Mouse (Mus musculus) liver, embryonic 16.5 days (tissue): ENCODE measurements around the gene Etl4. TPM values are rescaled to one million over a fixed set of nuclear protein-coding genes. Genes with fewer than 3 reads are reported as not detected.

Source experiments
- ATAC-seq: fragments of 200-750 bp; cut with Nextera tagmentation; 2 replicates; pipeline ENCODE4 v1.8.0; 2017; ENCODE audit warnings: low read depth, mild to moderate bottlenecking, moderate number of reproducible peaks, moderate library complexity
- H3K27ac ChIP-seq: fragments of 300-500 bp; sonication (generic); 2 replicates; pipeline ENCODE4 v1.5.1; 2014; ENCODE audit warnings: mild to moderate bottlenecking, low read length
- H3K27me3 ChIP-seq: fragments of 300-500 bp; sonication (generic); 2 replicates; pipeline ENCODE4 v1.6.1; 2014; ENCODE audit warnings: low read depth, low read length, mixed read lengths; ENCODE audit not compliant: control insufficient read depth, insufficient read depth
- H3K36me3 ChIP-seq: fragments of 300-500 bp; sonication (generic); 2 replicates; pipeline ENCODE4 v1.6.1; 2014; ENCODE audit warnings: mild to moderate bottlenecking; ENCODE audit not compliant: control insufficient read depth, insufficient read depth
- H3K4me1 ChIP-seq: fragments of 300-500 bp; sonication (generic); 2 replicates; pipeline ENCODE4 v1.6.1; 2014; ENCODE audit warnings: low read depth, low read length, mixed read lengths; ENCODE audit not compliant: control insufficient read depth
- H3K4me2 ChIP-seq: fragments of 300-500 bp; sonication (generic); 2 replicates; pipeline ENCODE4 v1.6.1; 2014; ENCODE audit warnings: low read depth, low read length, mixed read lengths
- H3K4me3 ChIP-seq: fragments of 300-500 bp; sonication (generic); 2 replicates; pipeline ENCODE4 v1.5.1; 2014; ENCODE audit warnings: low read depth, mild to moderate bottlenecking, low read length
- H3K9ac ChIP-seq: fragments of 300-500 bp; sonication (generic); 2 replicates; pipeline ENCODE4 v1.6.1; 2014; ENCODE audit warnings: low read depth, low read length
- H3K9me3 ChIP-seq: fragments of 300-500 bp; sonication (generic); replicated peaks from 2 replicates; pipeline ENCODE4 v1.6.1; 2016; ENCODE audit warnings: low read length; ENCODE audit not compliant: control insufficient read depth
- WGBS: fragments of 180-500 bp; shearing (Covaris S2); extraction: QIAGEN DNeasy Blood & Tissue Kit; methylation state at CpG from one replicate; pipeline ENCODE4 v1.1.7; 2014; ENCODE audit not compliant: insufficient replicate concordance; 5-methylcytosine and 5-hydroxymethylcytosine counted together
- polyA plus RNA-seq: library from polyadenylated mRNA; unstranded; fragments of >200 nt; fragmentation: Nextera tagmentation; extraction: Ambion mirVana; gene quantifications from 2 replicates; pipeline ENCODE4 v1.2.1, GENCODE M21; 2015

Gene Etl4
- polyA plus RNA-seq, 1 experiment from 2014 or later, result 3.4 TPM

DNA sequence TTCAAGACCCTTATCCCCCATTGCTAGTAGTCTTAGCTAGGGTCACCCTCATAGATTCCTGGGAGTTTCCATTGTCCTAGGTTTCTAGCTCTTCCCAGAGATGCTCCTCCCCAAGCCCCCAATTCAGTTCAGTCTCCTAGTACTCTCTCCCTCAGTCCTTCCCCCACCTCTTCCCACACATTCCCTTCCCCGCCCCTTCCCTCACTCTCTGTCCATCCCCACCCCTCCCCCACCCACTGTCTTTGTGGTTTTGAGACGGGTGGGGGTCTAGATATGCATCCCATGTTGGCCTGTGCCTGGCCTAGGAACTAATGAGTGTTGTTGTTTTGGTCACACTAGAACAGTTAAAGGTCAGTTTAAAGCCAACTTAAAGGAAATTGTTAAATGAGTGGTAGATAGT lies 817.4 kb downstream of the Etl4 start:
- no peaks in the 10 kb centered on the region for H3K9me3 ChIP-seq
- WGBS, result 35% methylated on average over 2 of the region's 2 CpGs
- ATAC-seq, result no peak
- no peaks in the 10 kb centered on the region; the same call in none of the 2 replicates for H3K4me1 ChIP-seq
- no peak overlapping the region for H3K9ac ChIP-seq
- no peaks in the 10 kb centered on the region for H3K36me3 ChIP-seq
- no peak overlapping the region for H3K4me3 ChIP-seq
- H3K27ac ChIP-seq, result no peak overlapping the region
- no peaks in the 10 kb centered on the region for H3K27me3 ChIP-seq
- H3K4me2 ChIP-seq, result no peak overlapping the region

DNA sequence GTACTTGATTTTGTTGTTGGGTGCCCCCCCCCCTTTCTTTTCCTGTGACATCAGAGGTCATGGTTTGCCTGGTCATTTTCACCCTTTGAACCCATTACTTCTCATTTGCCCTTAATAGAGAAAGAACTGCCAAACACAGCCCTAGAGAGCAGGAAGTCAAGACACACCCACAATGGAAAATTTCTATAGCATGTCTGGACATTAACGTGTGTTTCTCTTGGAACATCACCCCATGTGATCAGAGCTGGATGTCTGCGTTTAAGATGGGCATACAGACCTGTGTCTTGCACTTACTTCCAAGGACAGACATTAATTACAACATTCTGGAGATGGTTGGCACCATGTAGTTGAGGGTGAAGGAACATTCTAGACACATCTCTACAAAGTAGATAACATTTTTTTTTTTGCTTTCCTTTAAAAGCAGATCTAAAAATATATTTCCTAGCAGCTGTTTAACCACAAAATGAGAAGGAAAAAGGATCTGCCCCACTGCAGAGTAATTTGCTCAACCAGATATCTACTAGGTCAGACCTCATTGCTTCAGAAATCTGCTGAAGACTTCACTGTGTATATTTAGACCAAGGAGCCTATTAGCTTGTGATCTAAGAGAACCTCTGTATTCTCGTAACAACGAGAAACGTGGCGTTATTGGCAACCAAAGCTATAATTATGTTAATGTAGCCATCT lies 818.3 kb downstream of the Etl4 start:
- Histone ChIP-seq H3K4me3 (no peak overlapping the region), H3K4me1 (no peaks in the 10 kb centered on the region; the same call in none of the 2 replicates), H3K9me3 (no peaks in the 10 kb centered on the region), H3K27ac (no peak overlapping the region), H3K27me3 (no peaks in the 10 kb centered on the region), H3K36me3 (no peaks in the 10 kb centered on the region), H3K9ac (no peak overlapping the region), H3K4me2 (no peak overlapping the region)
- WGBS, result 48% methylated on average over 6 of the region's 6 CpGs
- no peak for ATAC-seq

DNA sequence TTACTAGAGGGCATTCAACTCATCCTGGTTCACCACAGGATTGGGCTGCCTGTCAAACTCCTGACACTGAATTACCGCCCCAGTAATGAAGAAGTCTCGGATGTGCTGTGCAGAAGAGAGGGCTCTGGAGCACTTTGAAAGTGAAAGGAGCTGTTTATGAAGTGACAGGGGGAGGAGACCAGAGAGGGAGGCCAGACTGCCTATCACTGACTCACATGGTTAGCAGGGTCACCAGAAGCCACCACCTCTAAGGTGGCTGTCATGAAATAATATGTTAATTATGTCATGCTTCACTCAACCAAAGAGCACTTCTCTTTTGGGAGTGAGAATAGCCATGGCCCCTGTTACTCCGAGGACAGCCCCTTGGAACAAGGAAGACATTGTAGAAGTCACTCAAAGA lies 825.9 kb downstream of the Etl4 start:
- 52% methylated on average over 3 of the region's 3 CpGs for WGBS
- Histone ChIP-seq H3K4me2 (no peak overlapping the region), H3K27ac (no peak overlapping the region)

DNA sequence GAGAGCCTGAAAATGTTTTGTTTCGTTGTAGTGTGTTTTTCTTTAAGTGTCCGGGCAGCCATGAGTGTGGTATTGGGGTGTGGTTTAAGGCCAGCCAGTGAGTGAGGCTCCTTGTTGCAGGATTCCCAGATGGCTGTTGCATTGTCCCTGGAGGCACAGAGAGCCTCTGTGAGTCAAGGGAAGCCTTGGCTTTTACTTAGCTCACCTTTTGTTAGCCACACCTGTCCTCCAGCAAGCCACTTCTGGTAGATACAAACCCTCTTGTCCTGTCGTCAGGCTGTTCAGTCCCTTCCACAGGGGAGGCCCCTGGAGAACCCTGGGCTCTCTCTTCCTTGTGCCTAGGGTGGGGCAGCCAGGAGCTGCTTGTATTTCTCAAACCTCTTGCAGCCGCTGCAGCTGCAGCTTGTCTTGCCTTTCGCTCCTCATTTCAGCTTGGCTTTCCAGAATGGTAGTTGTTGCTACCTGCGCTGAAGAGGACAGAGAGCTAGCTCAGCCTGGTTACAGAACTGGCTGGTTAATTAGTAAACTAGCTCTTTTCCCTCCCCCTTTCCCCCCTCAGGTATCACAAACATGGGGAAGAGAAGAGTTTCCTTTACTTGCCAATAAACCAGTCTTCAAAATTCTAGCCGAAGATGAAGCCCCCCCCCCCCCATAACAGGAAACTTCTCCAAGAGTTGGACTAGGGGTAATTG lies 826.9 kb downstream of the Etl4 start:
- ATAC-seq, result peak; percentile 48; the same call in 1 of the 2 replicates
- H3K9me3 ChIP-seq, result no peaks in the 10 kb centered on the region
- H3K27ac ChIP-seq, result 0 out of 2 replicates have a peak overlapping the region, but pooled peaks have one; percentile 15
- 57% methylated on average over 7 of the region's 7 CpGs for WGBS
- no peaks in the 10 kb centered on the region for H3K36me3 ChIP-seq
- H3K4me3 ChIP-seq, result peak overlapping the region; percentile 1
- H3K4me2 ChIP-seq, result peak overlapping the region; percentile 25
- H3K9ac ChIP-seq, result no peak overlapping the region
- H3K4me1 ChIP-seq, result no peaks in the 10 kb centered on the region
- no peaks in the 10 kb centered on the region for H3K27me3 ChIP-seq

More for the DNA sequence above, 825.9 kb downstream of the Etl4 start:
- no peak for ATAC-seq
- H3K9me3 ChIP-seq, result no peaks in the 10 kb centered on the region
- no peaks in the 10 kb centered on the region for H3K27me3 ChIP-seq
- H3K9ac ChIP-seq, result no peak overlapping the region
- H3K4me1 ChIP-seq, result no peaks in the 10 kb centered on the region
- H3K4me3 ChIP-seq, result no peak overlapping the region
- no peaks in the 10 kb centered on the region for H3K36me3 ChIP-seq

DNA sequence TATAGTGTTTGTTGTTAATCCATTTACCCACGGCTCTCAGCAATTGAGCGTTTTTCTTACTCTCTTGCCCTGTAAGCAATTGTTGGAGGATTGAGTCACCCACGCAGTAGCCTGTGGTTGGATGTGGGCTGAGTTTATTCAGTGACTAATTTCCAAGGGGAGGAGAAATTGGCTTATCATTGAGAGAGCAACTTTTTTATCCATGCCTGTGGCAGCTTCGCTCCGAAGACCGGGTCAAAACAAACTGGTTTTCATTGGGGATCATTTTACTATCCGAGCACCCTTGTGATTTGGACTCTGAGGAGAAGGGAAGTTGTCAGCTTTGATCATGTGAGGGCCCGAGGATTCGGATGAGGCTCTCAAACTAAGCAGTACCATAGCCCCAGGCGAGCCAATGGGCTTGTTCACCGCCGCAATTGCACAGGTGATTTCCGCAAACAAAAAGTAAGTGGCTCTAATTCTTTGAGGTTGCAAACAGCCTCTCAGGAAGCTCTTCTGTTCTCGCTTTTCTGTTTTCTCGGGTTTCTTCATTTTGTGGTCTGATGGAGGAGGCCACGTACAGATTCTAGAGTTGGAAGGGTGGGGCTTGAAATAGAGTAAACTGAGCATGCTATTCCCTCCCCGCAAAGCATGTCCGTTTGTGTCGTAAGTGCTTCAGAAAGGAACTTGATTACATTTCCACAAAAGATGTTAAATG lies 827.7 kb downstream of the Etl4 start:
- Histone ChIP-seq H3K4me1 (no peaks in the 10 kb centered on the region), H3K36me3 (no peaks in the 10 kb centered on the region), H3K9me3 (no peaks in the 10 kb centered on the region), H3K27me3 (no peaks in the 10 kb centered on the region), H3K4me2 (peak overlapping the region; percentile 25), H3K4me3 (peak overlapping the region; percentile 1), H3K27ac (no peak overlapping the region), H3K9ac (no peak overlapping the region)
- ATAC-seq, result peak; percentile 45; the same call in 1 of the 2 replicates
- WGBS, result 56% methylated on average over 19 of the region's 19 CpGs

DNA sequence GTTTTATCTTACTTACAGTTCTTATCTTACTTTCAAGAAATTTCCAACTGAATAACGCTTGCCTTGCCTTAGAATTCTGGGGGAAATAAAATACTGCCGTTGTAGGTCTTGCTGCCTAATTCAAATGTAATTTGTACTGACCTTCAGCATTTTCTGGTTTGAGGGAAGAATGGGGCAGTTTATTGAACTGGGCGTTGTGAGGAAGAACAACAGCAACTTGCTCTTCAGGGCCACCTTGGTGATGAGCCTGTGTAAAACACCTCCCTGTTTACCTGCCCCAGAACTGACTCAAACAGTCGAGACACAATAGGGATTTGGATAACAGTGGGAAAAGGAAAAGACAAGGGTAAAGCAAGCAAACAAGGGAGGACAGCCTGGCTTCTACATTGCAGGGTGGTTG lies 828.3 kb downstream of the Etl4 start:
- 45% methylated on average over 4 of the region's 4 CpGs for WGBS
- no peaks in the 10 kb centered on the region for H3K9me3 ChIP-seq
- no peak for ATAC-seq
- no peak overlapping the region for H3K27ac ChIP-seq
- H3K4me2 ChIP-seq, result no peak overlapping the region; the same call in 1 of the 2 replicates
- H3K27me3 ChIP-seq, result no peaks in the 10 kb centered on the region
- H3K9ac ChIP-seq, result no peak overlapping the region
- no peaks in the 10 kb centered on the region for H3K36me3 ChIP-seq
- no peak overlapping the region for H3K4me3 ChIP-seq
- H3K4me1 ChIP-seq, result no peaks in the 10 kb centered on the region

DNA sequence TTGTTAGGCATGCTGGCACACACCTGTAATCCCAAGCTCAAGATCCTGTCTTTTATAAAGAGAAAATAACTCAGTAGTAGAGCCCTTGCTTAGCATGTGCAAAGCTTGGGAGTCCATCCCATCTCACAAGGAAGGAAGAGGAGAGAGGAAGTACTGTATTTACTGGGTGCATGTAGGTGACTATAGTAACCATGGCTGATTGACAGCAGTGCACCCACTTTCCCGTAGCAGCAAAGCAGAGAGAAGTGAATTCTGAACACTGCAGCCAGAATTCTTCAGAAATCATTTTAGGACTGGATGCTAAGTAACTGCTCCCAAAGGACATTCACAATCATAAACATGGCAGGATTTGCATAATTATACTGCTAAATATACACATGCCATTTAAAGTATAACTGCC lies 838.1 kb downstream of the Etl4 start:
- no peaks in the 10 kb centered on the region for H3K9me3 ChIP-seq
- H3K4me3 ChIP-seq, result no peak overlapping the region
- H3K27me3 ChIP-seq, result no peaks in the 10 kb centered on the region
- 28% methylated on average over 1 of the region's 1 CpGs for WGBS
- H3K9ac ChIP-seq, result no peak overlapping the region
- no peak overlapping the region for H3K4me2 ChIP-seq
- no peaks in the 10 kb centered on the region for H3K4me1 ChIP-seq
- no peaks in the 10 kb centered on the region for H3K36me3 ChIP-seq
- no peak overlapping the region for H3K27ac ChIP-seq
- no peak for ATAC-seq

DNA sequence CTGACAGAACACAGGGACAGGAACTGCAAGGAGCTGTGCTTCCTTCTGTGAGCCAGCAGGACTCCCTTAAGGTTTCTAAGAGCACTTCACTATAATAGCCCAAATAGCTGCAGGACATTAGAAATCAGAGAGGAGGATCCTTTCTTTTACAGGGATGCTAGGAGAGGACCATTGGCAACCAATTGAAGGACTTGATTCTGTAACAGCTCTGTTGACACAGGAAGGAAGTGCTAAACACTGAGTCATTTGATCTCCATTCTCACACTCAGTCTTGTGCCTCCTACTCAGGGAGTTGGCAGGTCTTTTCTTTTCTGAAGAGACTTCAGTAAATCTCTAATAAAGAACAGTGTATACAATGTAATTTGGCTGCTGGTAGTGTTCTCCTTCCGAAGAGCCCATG lies 838.9 kb downstream of the Etl4 start:
- Histone ChIP-seq H3K4me3 (no peak overlapping the region), H3K27ac (no peak overlapping the region), H3K36me3 (no peaks in the 10 kb centered on the region), H3K9me3 (no peaks in the 10 kb centered on the region), H3K4me1 (no peaks in the 10 kb centered on the region), H3K27me3 (no peaks in the 10 kb centered on the region), H3K4me2 (no peak overlapping the region), H3K9ac (no peak overlapping the region)
- WGBS, result 55% methylated on average over 1 of the region's 1 CpGs
- ATAC-seq, result no peak

DNA sequence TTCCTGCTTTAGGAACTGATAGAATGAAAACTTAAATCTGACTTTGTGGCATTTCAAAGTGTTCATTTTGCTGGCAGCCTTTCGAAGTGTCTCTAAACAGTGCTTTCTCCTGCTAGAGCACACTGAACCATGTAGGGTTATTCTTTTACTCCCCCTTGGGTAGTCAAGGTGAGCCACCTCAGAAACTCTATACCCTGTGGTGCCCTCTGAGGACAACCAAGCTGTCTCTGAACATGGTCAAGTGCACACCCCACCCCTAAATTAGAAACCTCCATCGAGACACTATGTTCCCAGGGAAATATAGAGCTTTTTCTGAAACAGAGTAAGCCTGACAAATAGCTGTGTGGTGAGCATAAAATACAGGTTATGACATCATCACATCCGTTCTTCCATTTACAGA lies 840.1 kb downstream of the Etl4 start:
- 61% methylated on average over 3 of the region's 3 CpGs for WGBS

More for the DNA sequence above, 840.1 kb downstream of the Etl4 start:
- H3K4me3 ChIP-seq, result no peak overlapping the region
- H3K27ac ChIP-seq, result no peak overlapping the region
- H3K4me1 ChIP-seq, result no peaks in the 10 kb centered on the region
- H3K4me2 ChIP-seq, result no peak overlapping the region
- H3K9me3 ChIP-seq, result no peaks in the 10 kb centered on the region
- H3K9ac ChIP-seq, result no peak overlapping the region
- H3K36me3 ChIP-seq, result no peaks in the 10 kb centered on the region
- H3K27me3 ChIP-seq, result no peaks in the 10 kb centered on the region
- ATAC-seq, result no peak
